Mouse (Mus musculus) midbrain, postnatal 0 days (tissue): ENCODE results near the gene Dpm3. TPM values are rescaled to one million over a fixed set of nuclear protein-coding genes. Genes with fewer than 3 reads are reported as not detected.

Experiments used
- ATAC-seq: fragments of 200-750 bp; cut with Nextera tagmentation; 2 replicates; pipeline ENCODE4 v1.8.0; 2017; ENCODE audit warnings: moderate number of reproducible peaks, mild to moderate bottlenecking, moderate TSS enrichment, moderate library complexity; ENCODE audit not compliant: low FRiP score
- DNase-seq: peaks from one replicate; pipeline ENCODE4 v3.0.0-alpha.2; 2015; ENCODE audit warnings: low spot score
- H3K27ac ChIP-seq: fragments of 300-500 bp; sonication (generic); 2 replicates; pipeline ENCODE4 v1.5.1; 2014; ENCODE audit warnings: low read depth, mild to moderate bottlenecking, low read length, mixed read lengths
- H3K27me3 ChIP-seq: fragments of 300-500 bp; sonication (generic); 2 replicates; pipeline ENCODE4 v1.6.1; 2014; ENCODE audit warnings: low read length, control low read depth, mixed read lengths; ENCODE audit not compliant: insufficient read depth
- H3K36me3 ChIP-seq: fragments of 300-500 bp; sonication (generic); 2 replicates; pipeline ENCODE4 v1.6.1; 2014; ENCODE audit warnings: low read length, control low read depth, mixed read lengths; ENCODE audit not compliant: insufficient read depth
- H3K4me1 ChIP-seq: fragments of 300-500 bp; sonication (generic); 2 replicates; pipeline ENCODE4 v1.6.1; 2014; ENCODE audit warnings: mild to moderate bottlenecking, control low read depth, antibody characterized with exemption, low read length, mixed read lengths; ENCODE audit not compliant: insufficient read depth
- H3K4me2 ChIP-seq: fragments of 300-500 bp; sonication (generic); 2 replicates; pipeline ENCODE4 v1.6.1; 2014; ENCODE audit warnings: low read depth, mild to moderate bottlenecking, low read length, mixed read lengths; ENCODE audit not compliant: poor library complexity, severe bottlenecking
- H3K4me3 ChIP-seq: fragments of 300-500 bp; sonication (generic); 2 replicates; pipeline ENCODE4 v1.5.1; 2014; ENCODE audit warnings: low read depth, mild to moderate bottlenecking, low read length, moderate library complexity
- H3K9ac ChIP-seq: fragments of 300-500 bp; sonication (generic); replicated peaks from 2 replicates; pipeline ENCODE4 v1.6.1; 2014; ENCODE audit warnings: mild to moderate bottlenecking, low read length, moderate library complexity, mixed read lengths; ENCODE audit not compliant: poor library complexity, severe bottlenecking
- H3K9me3 ChIP-seq: fragments of 300-500 bp; sonication (generic); 2 replicates; pipeline ENCODE4 v1.6.1; 2016; ENCODE audit warnings: low read length, control low read depth
- CTCF ChIP-seq: IDR thresholded peaks from 2 replicates; pipeline ENCODE4 v1.5.1; 2016; ENCODE audit warnings: antibody characterized with exemption, mild to moderate bottlenecking
- WGBS: fragments of 180-500 bp; shearing (Covaris S2); extraction: QIAGEN DNeasy Blood & Tissue Kit; methylation state at CpG from one replicate; pipeline ENCODE4 v1.1.7; 2014; 5-methylcytosine and 5-hydroxymethylcytosine counted together
- polyA plus RNA-seq: library from polyadenylated mRNA; unstranded; fragments of >200 nt; fragmentation: Nextera tagmentation; extraction: Ambion mirVana; gene quantifications from 2 replicates; pipeline ENCODE4 v1.2.1, GENCODE M21; 2015
- total RNA-seq: library from RNA; depleted of rRNA; stranded (reverse); fragments of >200 nt; gene quantifications from 2 replicates; pipeline ENCODE4 v1.2.3, GENCODE M21; 2014

Gene Dpm3
- total and polyA plus RNA-seq, 2 experiments from 2014 or later: 69.4 to 223 TPM

- 59% methylated on average over 6 of the region's 6 CpGs for WGBS
- no peaks in the 10 kb centered on the region for H3K27me3 ChIP-seq
- no peak for TF ChIP-seq CTCF
These were observed 45.3 kb downstream of the Dpm3 start for GRCm38 (mm10) chr3:89304440-89304839.

DNA sequence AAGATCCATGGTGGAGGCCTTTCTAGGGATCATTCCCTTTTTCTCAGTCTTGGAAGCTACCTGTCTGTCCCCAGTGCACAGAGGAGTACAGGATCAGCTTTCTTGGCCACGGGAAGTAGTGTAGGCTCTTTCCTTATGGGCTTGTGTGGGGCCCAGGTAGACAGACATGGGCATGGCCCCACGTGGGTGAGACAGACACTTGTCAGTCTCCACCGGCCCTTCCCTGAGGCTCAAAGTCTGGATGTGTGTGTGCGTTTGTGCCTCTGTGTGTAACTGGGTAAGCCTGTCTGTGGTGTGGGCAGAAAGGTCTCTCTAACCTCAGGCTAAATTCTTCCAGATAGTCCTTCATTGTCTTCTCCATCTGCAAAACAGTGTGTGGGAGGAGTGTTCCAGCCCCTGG is 45.9 kb downstream of the Dpm3 start:
- ATAC-seq (no peak), DNase-seq (no peak)
- H3K4me2 ChIP-seq: no peak overlapping the region
- H3K36me3 ChIP-seq: no peaks in the 10 kb centered on the region
- H3K4me1 ChIP-seq: no peaks in the 10 kb centered on the region
- H3K27me3 ChIP-seq: no peaks in the 10 kb centered on the region
- H3K4me3 ChIP-seq: no peak overlapping the region
- no peak overlapping the region for H3K9ac ChIP-seq
- no peak overlapping the region for H3K27ac ChIP-seq
- no peak for TF ChIP-seq CTCF
- H3K9me3 ChIP-seq: no peaks in the 10 kb centered on the region
- WGBS: 73% methylated on average over 4 of the region's 4 CpGs

More at GRCm38 (mm10) chr3:89304440-89304839, 45.3 kb downstream of the Dpm3 start:
- no peak overlapping the region for H3K27ac ChIP-seq
- no peaks in the 10 kb centered on the region for H3K36me3 ChIP-seq
- H3K9ac ChIP-seq: no peak overlapping the region
- H3K4me2 ChIP-seq: no peak overlapping the region
- no peak overlapping the region for H3K4me3 ChIP-seq
- ATAC-seq: no peak
- DNase-seq: no peak
- H3K4me1 ChIP-seq: no peaks in the 10 kb centered on the region
- H3K9me3 ChIP-seq: no peaks in the 10 kb centered on the region

DNA sequence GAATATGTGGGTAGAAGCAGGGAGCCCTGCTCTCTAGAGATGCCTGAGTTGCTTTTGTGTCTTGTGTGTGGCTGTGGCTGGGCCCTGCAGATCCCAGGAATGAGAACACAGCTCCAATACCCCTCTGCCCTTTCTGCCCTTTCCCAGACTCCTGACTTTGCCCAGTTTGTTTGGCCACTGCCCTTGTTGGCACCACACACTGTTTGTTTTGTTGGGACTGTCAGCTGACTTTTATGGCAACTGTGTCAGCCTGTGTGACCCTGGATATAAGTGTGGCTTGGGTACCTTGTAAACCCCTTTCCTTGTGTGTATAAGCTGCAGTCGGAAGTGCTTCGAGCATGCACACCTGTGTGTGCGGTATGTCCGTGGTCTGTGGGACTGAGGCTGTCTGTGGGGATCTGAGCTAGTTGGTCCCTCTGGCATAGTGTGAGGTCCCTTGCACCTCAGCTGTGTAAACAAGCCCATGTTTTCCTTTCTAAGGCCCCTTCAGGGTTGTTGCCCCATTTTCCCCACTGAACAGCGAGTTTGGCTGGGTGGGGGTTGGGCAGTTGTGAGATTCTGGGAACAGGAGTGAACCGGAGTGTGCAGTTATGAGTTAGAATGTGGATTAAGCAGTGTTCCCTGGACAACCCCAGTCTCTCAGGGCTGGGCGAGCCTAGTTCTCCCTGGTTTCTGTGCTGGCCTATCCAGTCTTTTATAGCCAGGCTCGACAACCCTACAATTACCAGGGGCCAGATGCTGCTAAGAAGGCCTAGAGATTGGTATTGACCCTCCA is 46.6 kb downstream of the Dpm3 start:
- Histone ChIP-seq H3K36me3 (no peaks in the 10 kb centered on the region), H3K27me3 (no peaks in the 10 kb centered on the region), H3K4me1 (no peaks in the 10 kb centered on the region), H3K9ac (no peak overlapping the region), H3K4me2 (no peak overlapping the region), H3K9me3 (no peaks in the 10 kb centered on the region), H3K4me3 (no peak overlapping the region), H3K27ac (no peak overlapping the region)
- no peak for ATAC-seq
- WGBS: 81% methylated on average over 8 of the region's 8 CpGs
- no peak for DNase-seq
- no peak for TF ChIP-seq CTCF

DNA sequence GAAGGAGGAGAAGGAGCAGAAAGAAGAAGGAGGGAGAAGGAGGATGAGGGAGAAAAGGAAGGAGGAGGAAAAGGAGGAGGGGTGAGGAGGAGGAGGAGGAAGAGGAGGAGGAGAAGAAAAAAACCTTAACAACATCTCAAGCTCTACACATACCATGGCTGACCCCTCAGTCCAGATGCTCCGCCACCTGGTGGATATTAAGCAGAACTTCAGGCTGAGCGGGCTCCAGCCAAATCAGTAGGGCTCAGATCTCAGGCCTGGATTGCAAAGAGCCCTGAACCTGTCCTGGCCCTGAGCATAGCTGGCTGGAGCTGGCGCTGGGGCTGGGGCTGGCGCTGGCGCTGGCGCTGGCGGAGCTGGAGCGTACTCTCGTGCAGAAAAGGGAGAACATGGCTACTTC is 48.9 kb downstream of the Dpm3 start:
- peak; percentile 92 for TF ChIP-seq CTCF
- Histone ChIP-seq H3K36me3 (peaks cover 2% of the 10 kb centered on the region; the same call in 1 of the 2 replicates), H3K4me2 (no peak overlapping the region), H3K9ac (no peak overlapping the region), H3K4me3 (no peak overlapping the region), H3K27me3 (no peaks in the 10 kb centered on the region), H3K4me1 (no peaks in the 10 kb centered on the region), H3K27ac (no peak overlapping the region), H3K9me3 (no peaks in the 10 kb centered on the region)
- 3% methylated on average over 9 of the region's 9 CpGs for WGBS
- ATAC-seq (peak; percentile 69), DNase-seq (peak; percentile 83)

DNA sequence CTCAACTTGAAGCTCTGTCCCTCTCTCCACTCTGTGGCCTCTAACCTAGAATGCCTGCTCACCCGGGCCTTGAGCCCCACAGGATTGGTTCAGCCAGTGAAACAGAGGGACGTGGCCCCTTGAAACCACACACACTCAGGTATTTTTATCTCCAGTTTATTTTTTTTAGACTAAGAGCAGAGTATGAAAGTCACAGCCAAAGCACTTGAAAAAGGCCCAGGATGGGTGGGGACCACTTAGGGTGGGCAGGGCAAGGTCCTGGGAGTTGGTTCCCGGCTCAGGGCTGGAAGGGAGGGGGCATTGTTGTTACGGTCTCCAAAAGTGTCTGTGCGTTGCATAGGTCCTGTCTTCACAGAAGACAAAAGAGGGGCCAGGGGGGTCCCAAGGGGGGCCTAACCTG is 55.2 kb downstream of the Dpm3 start:
- no peak for DNase-seq
- 73% methylated on average over 5 of the region's 5 CpGs for WGBS
- Histone ChIP-seq H3K4me2 (no peak overlapping the region), H3K27ac (no peak overlapping the region), H3K36me3 (peaks cover 16% of the 10 kb centered on the region), H3K9ac (no peak overlapping the region), H3K4me3 (no peak overlapping the region), H3K9me3 (no peaks in the 10 kb centered on the region), H3K4me1 (no peaks in the 10 kb centered on the region), H3K27me3 (no peaks in the 10 kb centered on the region)
- no peak for ATAC-seq
- no peak for TF ChIP-seq CTCF

DNA sequence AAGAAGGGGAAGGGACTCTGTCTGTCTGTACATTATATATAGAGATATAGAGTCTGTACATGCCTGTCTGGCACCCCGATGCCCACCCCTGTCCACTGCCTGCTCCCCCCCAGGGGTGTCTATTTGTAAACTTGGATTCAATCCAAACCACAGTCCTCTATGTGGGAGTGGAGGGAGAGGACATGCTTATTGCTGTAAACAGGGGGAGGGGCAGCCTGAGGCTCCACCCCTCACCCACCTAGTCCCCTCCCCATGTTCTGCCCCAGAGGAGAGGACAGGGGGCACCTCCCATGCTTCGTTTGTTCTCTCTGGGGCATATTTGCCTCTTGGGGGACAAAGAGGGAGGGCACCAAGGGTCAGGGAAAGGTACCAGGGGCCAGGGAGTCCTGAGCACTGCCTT is 55.6 kb downstream of the Dpm3 start:
- H3K4me3 ChIP-seq: no peak overlapping the region
- WGBS: 34% methylated on average over 2 of the region's 2 CpGs
- H3K9me3 ChIP-seq: no peaks in the 10 kb centered on the region
- no peak overlapping the region for H3K27ac ChIP-seq
- DNase-seq (no peak), ATAC-seq (no peak)
- peak overlapping the region; percentile 40; the same call in 1 of the 2 replicates for H3K4me2 ChIP-seq
- H3K9ac ChIP-seq: no peak overlapping the region
- no peaks in the 10 kb centered on the region for H3K27me3 ChIP-seq
- H3K36me3 ChIP-seq: peaks cover 16% of the 10 kb centered on the region
- TF ChIP-seq CTCF: no peak
- H3K4me1 ChIP-seq: no peaks in the 10 kb centered on the region
